Mouse (Mus musculus) adrenal gland, adult 18-20 months (tissue): ENCODE results near the gene Olfr1274-ps. TPM values are rescaled to one million over a fixed set of nuclear protein-coding genes. Genes with fewer than 3 reads are reported as not detected.
"Not testable (repeated sequence)": the region's sequence is repeated elsewhere in the genome, so short reads cannot be mapped to it uniquely, and the experiment has no call there.

Experiments used
- DNase-seq, 2 experiments: peaks; one replicate each; pipeline ENCODE4 v3.0.0; 2021 to 2022; ENCODE audit warnings: low spot score in 2 of 2
- long read RNA-seq, 2 experiments: library from polyadenylated mRNA; stranded (forward); transcript quantifications; one replicate each; pipeline ENCODE4 v2.0.0; 2021
- total RNA-seq, 2 experiments: library from RNA; stranded (reverse); gene quantifications; 1 replicate in 1 of 2; 2 replicates in 1 of 2; pipeline ENCODE4 v1.2.3; 2021

The Olfr1274-ps gene
- total RNA-seq, result not detected
- long read RNA-seq, experiment 1, result 0 reads
- long read RNA-seq, experiment 2, result 0 reads

- DNase-seq, result not testable (repeated sequence)
Observed at GRCm38 (mm10) chr2:90398633-90399107, at the start of gene Olfr1274-ps. Gene Olfr1274-ps (plus strand): TSS chr2:90398683.

- not testable (repeated sequence) for DNase-seq
Observed at GRCm38 (mm10) chr2:90351047-90351446, 47.4 kb upstream of the Olfr1274-ps start.

- not testable (repeated sequence) for DNase-seq
Observed at GRCm38 (mm10) chr2:90351540-90351939, 46.9 kb upstream of the Olfr1274-ps start.

- not testable (repeated sequence) for DNase-seq
Observed at GRCm38 (mm10) chr2:90359229-90359628, 39.3 kb upstream of the Olfr1274-ps start.

- not testable (repeated sequence) for DNase-seq
Observed at GRCm38 (mm10) chr2:90360199-90360598, 38.3 kb upstream of the Olfr1274-ps start.

- DNase-seq, result not testable (repeated sequence)
Observed at GRCm38 (mm10) chr2:90414110-90414821, 15.8 kb downstream of the Olfr1274-ps start.

GRCm38 (mm10) chr2:90422282-90422681 lies 23.8 kb downstream of the Olfr1274-ps start:
- DNase-seq, result not testable (repeated sequence)

- not testable (repeated sequence) for DNase-seq
Observed at GRCm38 (mm10) chr2:90424937-90425336, 26.5 kb downstream of the Olfr1274-ps start.

- not testable (repeated sequence) for DNase-seq
Observed at GRCm38 (mm10) chr2:90428988-90429717, 30.7 kb downstream of the Olfr1274-ps start.

- not testable (repeated sequence) for DNase-seq
Observed at GRCm38 (mm10) chr2:90429782-90430181, 31.3 kb downstream of the Olfr1274-ps start.

GRCm38 (mm10) chr2:90437453-90437852 lies 39.0 kb downstream of the Olfr1274-ps start:
- not testable (repeated sequence) for DNase-seq

- DNase-seq, result not testable (repeated sequence)
Observed at GRCm38 (mm10) chr2:90440169-90440568, 41.7 kb downstream of the Olfr1274-ps start.

- not testable (repeated sequence) for DNase-seq
Observed at GRCm38 (mm10) chr2:90441811-90442210, 43.3 kb downstream of the Olfr1274-ps start.

- DNase-seq, result no peak
Observed at GRCm38 (mm10) chr2:90443811-90444210, 45.3 kb downstream of the Olfr1274-ps start.

- no peak for DNase-seq
Observed at GRCm38 (mm10) chr2:90448967-90449740, 50.7 kb downstream of the Olfr1274-ps start.

GRCm38 (mm10) chr2:90452380-90452779 lies 53.9 kb downstream of the Olfr1274-ps start:
- peak in 1 of 2 experiments; percentile 8 for DNase-seq

Other genes starting within 250 kb of the Olfr1274-ps start
- not detected for gene Olfr1270, start 245.6 kb upstream of the Olfr1274-ps start, total RNA-seq
- under 1 TPM in 1 of 2 experiments, not detected in 1; 0.13 TPM for gene Olfr1506, start 174.2 kb upstream of the Olfr1274-ps start, total RNA-seq
- gene Olfr142, start 141.1 kb upstream of the Olfr1274-ps start, total RNA-seq, result not detected
- not detected for gene Olfr1271, start 127.7 kb upstream of the Olfr1274-ps start, total RNA-seq
- not detected for gene Olfr1272, start 105.8 kb upstream of the Olfr1274-ps start, total RNA-seq
- not detected for gene Gm13769, start 76.5 kb upstream of the Olfr1274-ps start, total RNA-seq
- 10 to 100 TPM; 15.0 to 18.1 TPM for gene Ptprj, start 182.0 kb downstream of the Olfr1274-ps start, total RNA-seq